Mouse (Mus musculus) heart, embryonic 10.5 days (tissue): ENCODE measurements at regions not wholly inside any gene's neighbourhood (a gene's known extent, or its start where the extent isn't known, plus 50 kb on each side); places are given as distances from the start of the nearest gene placed in this dataset.

ENCODE experiments used
- DNase-seq: peaks from one replicate; pipeline ENCODE4 v3.0.0-alpha.2; 2017; ENCODE audit warnings: low spot score
- H3K27ac ChIP-seq: fragments of 300-500 bp; sonication (generic); 2 replicates; pipeline ENCODE4 v1.5.1; 2016; ENCODE audit warnings: mild to moderate bottlenecking
- H3K27me3 ChIP-seq: fragments of 300-500 bp; sonication (generic); 2 replicates; pipeline ENCODE4 v1.6.1; 2016; ENCODE audit warnings: mild to moderate bottlenecking; ENCODE audit not compliant: poor library complexity, insufficient read depth, severe bottlenecking
- H3K36me3 ChIP-seq: fragments of 300-500 bp; sonication (generic); 2 replicates; pipeline ENCODE4 v1.6.1; 2016; ENCODE audit warnings: mild to moderate bottlenecking, moderate library complexity
- H3K4me1 ChIP-seq: fragments of 300-500 bp; sonication (generic); 2 replicates; pipeline ENCODE4 v1.6.1; 2016; ENCODE audit warnings: mild to moderate bottlenecking
- H3K4me3 ChIP-seq: fragments of 300-500 bp; sonication (generic); 2 replicates; pipeline ENCODE4 v1.5.1; 2016; ENCODE audit warnings: mild to moderate bottlenecking, moderate library complexity
- H3K9me3 ChIP-seq: fragments of 300-500 bp; sonication (generic); 2 replicates; pipeline ENCODE4 v1.6.1; 2016; ENCODE audit warnings: mild to moderate bottlenecking, moderate library complexity
- WGBS: fragments of 180-500 bp; shearing (Covaris S2); methylation state at CpG from one replicate; pipeline ENCODE4 v1.1.7; 2016; 5-methylcytosine and 5-hydroxymethylcytosine counted together

- Histone ChIP-seq H3K27me3 (no peaks in the 10 kb centered on the region), H3K27ac (no peak overlapping the region), H3K9me3 (no peaks in the 10 kb centered on the region), H3K4me3 (no peak overlapping the region), H3K36me3 (no peaks in the 10 kb centered on the region), H3K4me1 (no peaks in the 10 kb centered on the region)
- no peak for DNase-seq
- 95% methylated on average over 4 of the region's 4 CpGs for WGBS
Measured at GRCm38 (mm10) chr10:117548262-117548661, 81.0 kb upstream of the Cpm start.

GRCm38 (mm10) chr10:117547275-117547674, 82.0 kb upstream of the Cpm start:
- Histone ChIP-seq H3K4me3 (no peak overlapping the region), H3K27ac (no peak overlapping the region), H3K27me3 (no peaks in the 10 kb centered on the region), H3K36me3 (no peaks in the 10 kb centered on the region), H3K4me1 (no peaks in the 10 kb centered on the region), H3K9me3 (no peaks in the 10 kb centered on the region)
- 77% methylated on average over 6 of the region's 6 CpGs for WGBS
- no peak for DNase-seq

GRCm38 (mm10) chr10:117545842-117546631, 83.3 kb upstream of the Cpm start:
- WGBS: 80% methylated on average over 5 of the region's 5 CpGs

GRCm38 (mm10) chr10:117544680-117545546, 84.4 kb upstream of the Cpm start:
- 69% methylated on average over 15 of the region's 15 CpGs for WGBS
- Histone ChIP-seq H3K36me3 (no peaks in the 10 kb centered on the region), H3K9me3 (no peaks in the 10 kb centered on the region), H3K27ac (no peak overlapping the region), H3K4me3 (no peak overlapping the region), H3K4me1 (no peaks in the 10 kb centered on the region), H3K27me3 (no peaks in the 10 kb centered on the region)
- no peak for DNase-seq

More at GRCm38 (mm10) chr10:117545842-117546631, 83.3 kb upstream of the Cpm start:
- Histone ChIP-seq H3K4me1 (no peaks in the 10 kb centered on the region), H3K4me3 (no peak overlapping the region), H3K36me3 (no peaks in the 10 kb centered on the region), H3K27me3 (no peaks in the 10 kb centered on the region), H3K27ac (no peak overlapping the region), H3K9me3 (no peaks in the 10 kb centered on the region)
- no peak for DNase-seq

GRCm38 (mm10) chr10:117543995-117544679, 85.2 kb upstream of the Cpm start:
- Histone ChIP-seq H3K4me3 (no peak overlapping the region), H3K27ac (no peak overlapping the region), H3K4me1 (no peaks in the 10 kb centered on the region), H3K9me3 (no peaks in the 10 kb centered on the region), H3K27me3 (no peaks in the 10 kb centered on the region), H3K36me3 (no peaks in the 10 kb centered on the region)
- WGBS: 90% methylated on average over 13 of the region's 13 CpGs
- DNase-seq: no peak

GRCm38 (mm10) chr10:117543696-117543950, 85.7 kb upstream of the Cpm start:
- no peak overlapping the region for H3K27ac ChIP-seq
- WGBS: 81% methylated on average over 6 of the region's 6 CpGs
- no peak for DNase-seq
- H3K4me3 ChIP-seq: no peak overlapping the region
- no peaks in the 10 kb centered on the region for H3K36me3 ChIP-seq
- H3K27me3 ChIP-seq: no peaks in the 10 kb centered on the region
- H3K4me1 ChIP-seq: no peaks in the 10 kb centered on the region
- H3K9me3 ChIP-seq: no peaks in the 10 kb centered on the region

- no peak overlapping the region for H3K4me3 ChIP-seq
- no peaks in the 10 kb centered on the region for H3K9me3 ChIP-seq
- WGBS: 68% methylated on average over 5 of the region's 5 CpGs
- H3K4me1 ChIP-seq: no peaks in the 10 kb centered on the region
- DNase-seq: no peak
- H3K27me3 ChIP-seq: no peaks in the 10 kb centered on the region
- no peaks in the 10 kb centered on the region for H3K36me3 ChIP-seq
- no peak overlapping the region for H3K27ac ChIP-seq
Measured at GRCm38 (mm10) chr10:117542886-117543695, 86.2 kb upstream of the Cpm start.

- Histone ChIP-seq H3K4me3 (no peak overlapping the region), H3K27me3 (no peaks in the 10 kb centered on the region), H3K9me3 (no peaks in the 10 kb centered on the region), H3K27ac (no peak overlapping the region), H3K36me3 (no peaks in the 10 kb centered on the region), H3K4me1 (no peaks in the 10 kb centered on the region)
- DNase-seq: no peak
- 71% methylated on average over 5 of the region's 5 CpGs for WGBS
Measured at GRCm38 (mm10) chr10:117542351-117542750, 86.9 kb upstream of the Cpm start.

GRCm38 (mm10) chr10:117541487-117541886, 87.8 kb upstream of the Cpm start:
- no peak for DNase-seq
- 65% methylated on average over 2 of the region's 2 CpGs for WGBS
- H3K4me1 ChIP-seq: no peaks in the 10 kb centered on the region
- no peak overlapping the region for H3K4me3 ChIP-seq
- H3K36me3 ChIP-seq: no peaks in the 10 kb centered on the region
- no peak overlapping the region for H3K27ac ChIP-seq
- no peaks in the 10 kb centered on the region for H3K9me3 ChIP-seq
- no peaks in the 10 kb centered on the region for H3K27me3 ChIP-seq

GRCm38 (mm10) chr10:117540747-117541398, 88.4 kb upstream of the Cpm start:
- no peak for DNase-seq
- H3K4me1 ChIP-seq: no peaks in the 10 kb centered on the region
- no peak overlapping the region for H3K4me3 ChIP-seq
- H3K36me3 ChIP-seq: no peaks in the 10 kb centered on the region
- H3K9me3 ChIP-seq: no peaks in the 10 kb centered on the region
- 87% methylated on average over 2 of the region's 2 CpGs for WGBS
- no peak overlapping the region for H3K27ac ChIP-seq
- no peaks in the 10 kb centered on the region for H3K27me3 ChIP-seq

- Histone ChIP-seq H3K4me1 (no peaks in the 10 kb centered on the region), H3K36me3 (no peaks in the 10 kb centered on the region), H3K4me3 (no peak overlapping the region), H3K27me3 (no peaks in the 10 kb centered on the region), H3K27ac (no peak overlapping the region), H3K9me3 (no peaks in the 10 kb centered on the region)
- no peak for DNase-seq
- WGBS: 85% methylated on average over 2 of the region's 2 CpGs
Measured at GRCm38 (mm10) chr10:117540112-117540594, 89.1 kb upstream of the Cpm start.

GRCm38 (mm10) chr10:117539532-117539931, 89.8 kb upstream of the Cpm start:
- no peaks in the 10 kb centered on the region for H3K4me1 ChIP-seq
- no peaks in the 10 kb centered on the region for H3K36me3 ChIP-seq
- no peak overlapping the region for H3K4me3 ChIP-seq
- WGBS: 53% methylated on average over 1 of the region's 1 CpGs
- DNase-seq: no peak
- H3K9me3 ChIP-seq: no peaks in the 10 kb centered on the region
- no peak overlapping the region for H3K27ac ChIP-seq
- H3K27me3 ChIP-seq: no peaks in the 10 kb centered on the region
